Mouse (Mus musculus) heart, adult 2 months (tissue): Measurements from ENCODE around the gene Lrrc7. TPM values are rescaled to one million over a fixed set of nuclear protein-coding genes. Genes with fewer than 3 reads are reported as not detected.

ENCODE experiments used
- DNase-seq, 2 experiments: peaks; one replicate each; pipeline ENCODE4 v3.0.0; 2021
- H3K27ac ChIP-seq: fragments of 200-600 bp; 2 replicates; pipeline ENCODE4 v1.8.1; 2022
- H3K27me3 ChIP-seq: fragments of 200-500 bp; 2 replicates; pipeline ENCODE4 v1.6.1; 2012; ENCODE audit warnings: mild to moderate bottlenecking, low read length, inconsistent platforms, mixed read lengths; ENCODE audit not compliant: control insufficient read depth, insufficient read depth
- H3K36me3 ChIP-seq: fragments of 200-500 bp; 2 replicates; pipeline ENCODE4 v1.6.1; 2012; ENCODE audit warnings: low read length, inconsistent platforms; ENCODE audit not compliant: control insufficient read depth, insufficient read depth
- H3K4me1 ChIP-seq: fragments of 200-500 bp; 2 replicates; pipeline ENCODE4 v1.6.1; 2011; ENCODE audit warnings: low read length; ENCODE audit not compliant: control insufficient read depth, insufficient read depth
- H3K4me3 ChIP-seq: fragments of 200-600 bp; 2 replicates; pipeline ENCODE4 v1.8.1; 2022
- H3K79me2 ChIP-seq: fragments of 200-500 bp; replicated peaks from 2 replicates; pipeline ENCODE4 v1.6.1; 2012; ENCODE audit warnings: mild to moderate bottlenecking, inconsistent platforms, low read length, moderate library complexity, mixed read lengths; ENCODE audit not compliant: control insufficient read depth, insufficient read depth
- H3K9ac ChIP-seq: fragments of 200-500 bp; 2 replicates; pipeline ENCODE4 v1.6.1; 2012; ENCODE audit warnings: low read depth, mild to moderate bottlenecking, control low read depth, inconsistent platforms, low read length, mixed read lengths
- CTCF ChIP-seq: fragments of 200-600 bp; IDR thresholded peaks from 2 replicates; pipeline ENCODE4 v1.8.1; 2022; ENCODE audit warnings: antibody characterized with exemption, mild to moderate bottlenecking, moderate library complexity
- EP300 ChIP-seq: fragments of 200-500 bp; IDR thresholded peaks from 2 replicates; pipeline ENCODE4 v1.6.1; 2011; ENCODE audit warnings: low read depth, low read length, control low read depth; ENCODE audit not compliant: insufficient read depth
- POLR2A ChIP-seq: fragments of 200-500 bp; IDR thresholded peaks from 2 replicates; pipeline ENCODE4 v1.6.1; 2011; ENCODE audit warnings: mild to moderate bottlenecking, low read depth, low read length, control low read depth; ENCODE audit not compliant: insufficient read depth
- WGBS: fragments of 180-500 bp; shearing (Covaris S2); methylation state at CpG from one replicate; pipeline ENCODE4 v1.1.7; 2018; 5-methylcytosine and 5-hydroxymethylcytosine counted together
- intact Hi-C: fragments of 180-260 bp; cut with DNase I; formaldehyde crosslinking; loops from one replicate; pipeline ENCODE4 v1.15.1; 2025
- polyA plus RNA-seq: library from polyadenylated mRNA; depleted of rRNA; stranded (reverse); fragments of >200 nt; gene quantifications from 2 replicates; pipeline ENCODE4 v1.2.3, GENCODE M21; 2012
- total RNA-seq, 2 experiments: library from RNA; stranded (reverse); gene quantifications; 2 replicates each; pipeline ENCODE4 v1.2.3; 2021

The Lrrc7 gene
- total and polyA plus RNA-seq, 3 experiments, result 0.11 TPM; not detected in 2

GRCm38 (mm10) chr3:158169180-158169579 is 392.8 kb downstream of the Lrrc7 start:
- no peak for TF ChIP-seq CTCF
- no peak for TF ChIP-seq POLR2A
- TF ChIP-seq EP300, result no peak
- intact Hi-C loops, result no loop called here
- Histone ChIP-seq H3K9ac (no peak overlapping the region), H3K27ac (no peak overlapping the region), H3K79me2 (no peaks in the 10 kb centered on the region), H3K36me3 (no peaks in the 10 kb centered on the region), H3K27me3 (no peaks in the 10 kb centered on the region), H3K4me3 (no peak overlapping the region), H3K4me1 (no peaks in the 10 kb centered on the region)
- DNase-seq, result no peak
- 95% methylated on average over 8 of the region's 8 CpGs for WGBS

- no peaks in the 10 kb centered on the region for H3K4me1 ChIP-seq
- H3K27me3 ChIP-seq, result no peaks in the 10 kb centered on the region
- DNase-seq, result no peak
- TF ChIP-seq POLR2A (no peak), EP300 (no peak), CTCF (no peak)
- WGBS, result 90% methylated on average over 4 of the region's 4 CpGs
- intact Hi-C loops, result no loop called here
- H3K9ac ChIP-seq, result no peak overlapping the region
- H3K79me2 ChIP-seq, result no peaks in the 10 kb centered on the region
- H3K36me3 ChIP-seq, result no peaks in the 10 kb centered on the region
- H3K27ac ChIP-seq, result no peak overlapping the region
- H3K4me3 ChIP-seq, result no peak overlapping the region
Measured at GRCm38 (mm10) chr3:158168454-158168853, 393.6 kb downstream of the Lrrc7 start.

- intact Hi-C loops, result no loop called here
- Histone ChIP-seq H3K27me3 (no peaks in the 10 kb centered on the region), H3K4me1 (no peaks in the 10 kb centered on the region), H3K79me2 (no peaks in the 10 kb centered on the region), H3K4me3 (no peak overlapping the region), H3K36me3 (no peaks in the 10 kb centered on the region), H3K9ac (no peak overlapping the region), H3K27ac (no peak overlapping the region)
- TF ChIP-seq CTCF (no peak), POLR2A (no peak), EP300 (no peak)
- no peak for DNase-seq
Measured at GRCm38 (mm10) chr3:158165004-158165403, 397.0 kb downstream of the Lrrc7 start.

- intact Hi-C loops, result no loop called here
- WGBS, result 72% methylated on average over 5 of the region's 5 CpGs
Measured at GRCm38 (mm10) chr3:158164452-158164851, 397.6 kb downstream of the Lrrc7 start.

GRCm38 (mm10) chr3:158163127-158163526 is 398.9 kb downstream of the Lrrc7 start:
- Histone ChIP-seq H3K9ac (no peak overlapping the region), H3K4me3 (no peak overlapping the region), H3K4me1 (no peaks in the 10 kb centered on the region), H3K79me2 (no peaks in the 10 kb centered on the region), H3K36me3 (no peaks in the 10 kb centered on the region), H3K27ac (no peak overlapping the region), H3K27me3 (no peaks in the 10 kb centered on the region)
- no peak for DNase-seq
- intact Hi-C loops, result no loop called here
- no peak for TF ChIP-seq CTCF
- TF ChIP-seq EP300, result no peak
- TF ChIP-seq POLR2A, result no peak
- 68% methylated on average over 4 of the region's 4 CpGs for WGBS

More at GRCm38 (mm10) chr3:158164452-158164851, 397.6 kb downstream of the Lrrc7 start:
- H3K36me3 ChIP-seq, result no peaks in the 10 kb centered on the region
- H3K27ac ChIP-seq, result no peak overlapping the region
- no peak overlapping the region for H3K9ac ChIP-seq
- H3K27me3 ChIP-seq, result no peaks in the 10 kb centered on the region
- H3K4me1 ChIP-seq, result no peaks in the 10 kb centered on the region
- DNase-seq, result no peak
- no peak overlapping the region for H3K4me3 ChIP-seq
- no peak for TF ChIP-seq EP300
- no peak for TF ChIP-seq CTCF
- no peak for TF ChIP-seq POLR2A
- H3K79me2 ChIP-seq, result no peaks in the 10 kb centered on the region

- no peak overlapping the region for H3K9ac ChIP-seq
- H3K4me3 ChIP-seq, result no peak overlapping the region
- WGBS, result 56% methylated on average over 1 of the region's 1 CpGs
- DNase-seq, result no peak
- intact Hi-C loops, result no loop called here
- H3K36me3 ChIP-seq, result no peaks in the 10 kb centered on the region
- TF ChIP-seq CTCF (no peak), POLR2A (no peak), EP300 (no peak)
- H3K27me3 ChIP-seq, result no peaks in the 10 kb centered on the region
- no peaks in the 10 kb centered on the region for H3K4me1 ChIP-seq
- no peaks in the 10 kb centered on the region for H3K79me2 ChIP-seq
- H3K27ac ChIP-seq, result no peak overlapping the region
Measured at GRCm38 (mm10) chr3:158161924-158162490, 400.0 kb downstream of the Lrrc7 start.
